Mouse (Mus musculus) embryo, embryonic 11.5 days (tissue): ENCODE measurements at regions not wholly inside any gene's neighbourhood (a gene's known extent, or its start where the extent isn't known, plus 50 kb on each side); places are given as distances from the start of the nearest gene placed in this dataset.
"Not testable (repeated sequence)": the region's sequence is repeated elsewhere in the genome, so short reads cannot be mapped to it uniquely, and the experiment has no call there.

Experiments
- DNase-seq: peaks from one replicate; pipeline ENCODE4 v3.0.0-alpha.2; 2012; ENCODE audit warnings: low read depth, low spot score

DNA sequence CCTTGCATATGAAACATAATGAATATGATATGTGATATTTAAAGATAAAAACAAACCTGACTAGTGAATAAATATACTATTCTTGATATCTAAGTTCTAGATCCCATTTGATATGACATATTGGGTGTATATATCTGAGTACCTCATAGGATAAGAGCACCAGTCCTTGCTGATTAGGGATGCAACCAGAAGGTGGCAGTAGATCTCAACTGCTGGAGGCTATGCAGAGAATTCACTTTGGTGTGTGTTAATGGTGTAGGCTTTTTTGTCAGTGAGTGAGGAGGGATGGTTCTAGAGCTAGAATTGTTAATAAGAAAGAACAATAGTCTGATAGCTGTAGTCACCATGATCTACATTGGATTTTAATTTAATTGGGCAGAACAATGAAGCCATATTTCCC, 639.6 kb downstream of the Dad1 start:
- no peak for DNase-seq

DNA sequence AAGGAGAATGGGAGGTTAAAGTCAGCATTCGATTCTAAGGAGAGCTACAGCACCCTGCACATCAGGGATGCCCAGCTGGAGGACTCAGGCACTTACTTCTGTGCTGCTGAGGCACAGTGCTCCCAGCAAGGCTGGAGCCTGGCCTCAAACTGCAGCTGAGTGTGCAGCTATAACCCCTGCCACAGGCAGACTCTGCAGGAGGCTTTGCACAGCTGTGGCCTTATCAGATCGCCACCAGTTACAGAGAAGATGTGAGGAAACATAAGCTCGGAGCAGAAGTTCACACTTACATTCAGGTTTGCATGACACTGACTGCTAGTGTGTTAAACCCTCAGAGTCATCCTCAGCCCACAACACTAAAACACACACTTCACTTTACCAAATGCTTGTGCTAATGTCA, 654.6 kb downstream of the Dad1 start:
- DNase-seq = not testable (repeated sequence)

DNA sequence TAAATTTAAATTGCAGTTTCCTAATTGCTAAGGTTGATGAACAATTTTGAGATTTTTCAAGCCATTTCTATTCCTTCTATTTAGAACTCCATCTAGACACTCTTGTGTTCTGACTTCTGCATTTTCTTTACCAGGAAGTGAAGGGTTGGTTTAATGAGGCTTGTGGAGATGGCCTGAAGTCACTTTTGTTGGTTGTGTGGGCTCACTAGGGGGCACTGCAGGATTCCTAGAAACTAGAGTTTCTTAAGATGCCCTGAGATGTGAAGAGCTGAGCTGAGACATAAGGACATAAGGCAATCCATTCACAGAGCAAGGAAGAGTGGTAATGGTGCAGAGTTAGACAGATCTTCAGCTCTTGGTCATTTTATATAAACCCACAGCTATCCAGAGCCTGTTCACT, 656.6 kb downstream of the Dad1 start:
- not testable (repeated sequence) for DNase-seq

DNA sequence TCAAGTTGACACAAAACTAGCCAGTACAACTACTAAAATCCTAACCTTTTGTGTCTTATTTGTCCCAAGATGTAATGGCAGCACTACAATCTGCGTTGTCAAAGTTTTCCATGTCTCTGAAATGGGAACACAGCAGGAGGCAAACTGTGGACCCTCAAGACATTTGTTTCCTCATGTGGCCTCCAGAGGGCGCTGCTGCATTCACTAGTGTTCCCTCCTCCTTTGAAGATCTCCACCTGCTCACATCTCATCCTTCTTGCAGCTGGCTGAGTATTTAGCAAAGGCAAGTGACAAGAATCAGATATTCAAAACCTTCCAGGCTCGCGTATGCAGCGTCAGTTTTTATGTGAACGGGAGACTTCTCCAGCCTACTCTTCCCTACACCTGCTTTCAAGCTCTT, 663.3 kb downstream of the Dad1 start:
- not testable (repeated sequence) for DNase-seq

DNA sequence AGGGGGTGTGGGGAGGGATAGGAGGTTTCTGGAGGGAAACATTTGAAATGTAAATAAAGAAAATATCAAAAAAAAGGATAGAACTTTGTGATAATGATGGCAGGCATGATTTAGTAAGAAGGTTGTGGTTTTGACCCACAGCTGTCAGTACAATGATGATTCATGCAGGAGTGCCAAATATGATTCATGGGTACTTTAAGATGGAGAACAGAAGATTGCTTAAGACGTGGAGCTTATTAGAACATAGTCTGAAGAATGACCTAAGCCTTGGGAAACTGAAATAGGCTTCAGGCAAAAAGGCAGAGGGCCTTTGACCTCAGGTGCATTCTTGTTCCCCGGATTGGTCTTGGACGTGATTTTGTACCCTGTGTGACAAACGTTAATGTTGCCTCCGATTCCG, 671.4 kb downstream of the Dad1 start:
- not testable (repeated sequence) for DNase-seq

DNA sequence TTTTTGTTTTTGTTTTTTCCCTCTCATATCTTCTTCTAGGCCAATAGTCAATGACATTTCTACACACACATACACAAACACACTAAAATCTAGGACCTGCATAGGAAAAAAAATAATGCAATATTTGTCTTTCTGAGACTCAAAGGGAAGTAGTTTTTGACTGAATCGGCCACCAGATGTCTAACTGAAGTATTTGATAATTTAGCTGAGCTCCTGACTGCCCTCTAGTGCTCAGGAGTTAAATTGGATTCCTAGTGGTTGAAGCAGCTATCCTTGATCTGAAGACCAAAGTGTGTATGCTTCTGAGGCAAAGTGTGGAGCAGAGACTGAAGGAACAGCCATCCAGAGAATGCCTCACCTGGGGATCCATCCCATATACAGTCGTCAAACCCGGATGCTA, 672.2 kb downstream of the Dad1 start:
- not testable (repeated sequence) for DNase-seq

DNA sequence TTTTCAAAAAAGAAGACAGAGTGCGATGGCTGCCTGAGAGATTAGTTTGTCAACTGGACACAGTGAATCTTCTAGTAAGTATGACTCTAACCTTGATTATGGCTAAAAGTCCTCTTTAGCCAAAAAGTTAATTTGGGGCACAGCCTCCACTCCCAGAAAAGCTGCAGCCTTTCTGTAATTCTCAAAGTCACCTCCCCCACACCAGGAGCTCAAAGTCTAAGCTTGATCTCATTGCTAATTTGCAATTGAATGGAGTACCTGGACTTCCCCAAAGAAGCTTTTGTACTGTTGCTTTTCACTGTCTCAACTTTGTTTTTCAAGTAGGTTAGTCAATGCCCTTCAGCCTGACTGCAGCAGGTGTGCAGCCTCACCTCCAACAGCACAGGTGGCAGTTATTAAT, 677.0 kb downstream of the Dad1 start:
- not testable (repeated sequence) for DNase-seq

DNA sequence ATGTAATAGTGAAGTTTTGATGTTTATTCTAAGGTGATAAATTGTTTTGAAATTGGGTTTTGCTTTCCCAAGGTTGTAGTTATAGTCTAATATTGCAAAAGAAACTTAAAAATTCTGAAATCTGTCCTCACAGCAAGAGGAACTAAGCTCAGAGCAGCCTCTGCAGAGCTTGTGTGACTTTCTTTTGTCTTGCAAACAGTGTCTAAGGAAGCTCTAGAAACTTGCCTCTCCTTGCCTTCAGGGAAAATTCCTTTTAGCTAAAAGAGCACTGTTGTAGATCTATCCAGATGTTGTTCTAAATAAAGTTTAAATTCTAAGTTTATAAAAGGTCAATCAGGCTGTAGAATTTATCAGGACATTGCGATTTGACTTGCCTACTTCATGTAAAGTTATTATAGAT, 681.2 kb downstream of the Dad1 start:
- DNase-seq = not testable (repeated sequence)

DNA sequence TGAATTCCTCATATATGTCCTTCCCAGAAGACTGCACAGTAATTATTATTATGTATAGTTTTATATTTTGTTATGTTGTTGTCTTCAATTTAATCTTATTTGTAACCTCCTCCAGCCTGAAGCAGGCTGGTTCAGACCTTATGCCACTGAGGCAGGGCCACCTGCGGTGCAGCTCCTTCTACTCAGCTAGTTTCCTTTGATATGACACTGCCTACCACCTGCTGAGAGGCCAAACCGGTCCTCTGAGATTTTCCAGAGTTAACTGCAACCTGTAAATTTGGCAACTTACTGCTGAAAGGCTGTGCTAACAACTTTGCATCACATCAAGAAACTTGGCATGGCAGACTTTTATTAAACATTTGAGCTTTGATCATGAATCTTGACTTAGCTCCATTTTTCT, 691.3 kb downstream of the Dad1 start:
- DNase-seq = no peak

DNA sequence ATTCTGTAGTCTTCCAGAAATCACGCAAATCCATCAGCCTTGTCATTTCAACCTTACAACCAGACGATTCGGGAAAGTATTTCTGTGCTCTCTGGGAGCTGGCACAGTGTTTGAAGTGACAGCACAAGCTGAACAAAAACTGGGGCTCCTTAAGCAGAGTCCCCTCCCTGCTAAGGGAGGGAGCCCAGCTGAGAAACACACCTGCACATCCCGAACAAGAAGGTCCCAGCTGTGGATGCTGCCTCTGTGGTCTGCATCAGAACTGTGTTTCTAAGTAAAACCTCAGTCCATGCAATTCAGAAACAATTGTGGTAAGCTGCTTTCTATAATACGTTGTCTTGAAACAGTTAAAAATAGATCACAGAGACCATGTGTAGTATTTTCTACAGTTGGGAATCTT, 693.8 kb downstream of the Dad1 start:
- DNase-seq = not testable (repeated sequence)

DNA sequence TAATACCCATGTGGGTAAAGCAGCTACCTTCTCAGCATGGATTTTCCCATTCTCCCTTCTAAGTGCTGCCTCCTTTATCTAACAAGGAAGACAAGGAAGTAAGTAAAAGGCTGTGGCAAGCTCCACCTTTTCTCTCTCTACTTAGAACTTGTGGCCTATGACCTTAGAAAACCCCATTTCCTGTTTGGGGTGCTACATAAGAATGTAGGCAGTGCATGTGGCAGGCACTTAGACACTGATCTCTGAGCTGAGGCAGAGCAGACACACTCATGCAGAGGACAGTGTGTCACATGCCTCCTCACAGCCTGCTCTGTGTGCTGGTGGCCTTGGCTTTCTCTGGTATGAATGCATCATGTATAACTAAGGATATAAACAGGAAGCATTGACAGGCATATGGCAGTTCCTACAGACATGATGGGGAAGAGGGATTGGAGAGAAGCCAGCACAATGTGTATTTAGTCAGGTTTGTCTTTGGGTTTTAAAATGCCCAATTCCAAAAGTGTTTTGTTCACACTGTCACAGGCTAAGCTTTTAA, 694.5 kb downstream of the Dad1 start:
- DNase-seq = not testable (repeated sequence)

DNA sequence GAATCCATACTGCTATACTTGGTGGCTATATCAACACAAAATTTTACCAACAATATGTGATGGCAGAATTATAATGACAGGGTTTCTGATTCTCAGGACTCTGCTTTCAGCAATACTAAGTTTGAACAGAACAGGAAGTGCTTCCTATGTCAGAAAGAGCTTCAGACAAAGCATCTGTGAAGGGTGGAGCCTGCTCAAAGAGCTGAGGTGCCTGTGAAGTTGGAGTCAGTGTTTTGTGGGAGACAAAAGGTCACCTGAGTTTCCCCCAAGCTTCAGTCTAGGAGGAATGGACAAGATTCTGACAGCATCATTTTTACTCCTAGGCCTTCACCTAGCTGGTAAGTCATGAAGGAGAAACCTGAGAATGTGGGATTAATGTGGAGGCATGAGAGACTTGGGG, 700.1 kb downstream of the Dad1 start:
- DNase-seq = no peak

DNA sequence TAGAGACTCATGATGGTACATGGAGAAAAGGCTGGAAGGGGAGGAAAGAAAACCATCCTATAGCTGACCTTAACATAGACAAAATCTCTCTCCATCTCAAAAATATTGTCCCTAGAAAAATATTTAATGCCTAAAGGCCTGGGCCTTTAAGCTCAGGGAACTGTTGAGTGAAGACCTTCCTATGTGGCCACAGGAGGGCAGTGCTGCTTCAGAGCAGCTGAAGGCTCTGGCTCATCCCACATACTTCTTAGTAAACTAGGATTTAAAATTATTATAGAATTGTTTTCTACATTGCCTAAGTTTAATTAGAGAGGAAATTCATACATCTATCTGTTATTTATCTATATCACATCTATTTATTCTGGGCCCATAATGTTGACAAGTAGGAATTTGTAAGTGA, 706.5 kb downstream of the Dad1 start:
- DNase-seq = not testable (repeated sequence)

DNA sequence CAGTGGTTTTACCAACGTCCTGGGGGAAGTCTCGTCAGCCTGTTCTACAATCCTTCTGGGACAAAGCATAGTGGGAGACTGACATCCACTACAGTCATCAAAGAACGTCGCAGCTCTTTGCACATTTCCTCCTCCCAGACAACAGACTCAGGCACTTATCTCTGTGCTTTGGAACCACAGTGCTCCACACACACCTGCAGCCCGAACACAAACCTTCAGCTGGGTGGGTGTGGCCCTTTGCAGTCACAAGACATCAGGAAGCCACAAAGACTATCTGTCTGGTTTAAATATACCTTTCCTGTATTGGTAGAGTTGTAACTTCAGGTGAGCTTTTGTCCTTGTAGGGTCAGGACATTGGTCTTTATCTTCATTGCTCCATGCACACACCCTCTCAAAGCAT, 708.6 kb downstream of the Dad1 start:
- DNase-seq = no peak

DNA sequence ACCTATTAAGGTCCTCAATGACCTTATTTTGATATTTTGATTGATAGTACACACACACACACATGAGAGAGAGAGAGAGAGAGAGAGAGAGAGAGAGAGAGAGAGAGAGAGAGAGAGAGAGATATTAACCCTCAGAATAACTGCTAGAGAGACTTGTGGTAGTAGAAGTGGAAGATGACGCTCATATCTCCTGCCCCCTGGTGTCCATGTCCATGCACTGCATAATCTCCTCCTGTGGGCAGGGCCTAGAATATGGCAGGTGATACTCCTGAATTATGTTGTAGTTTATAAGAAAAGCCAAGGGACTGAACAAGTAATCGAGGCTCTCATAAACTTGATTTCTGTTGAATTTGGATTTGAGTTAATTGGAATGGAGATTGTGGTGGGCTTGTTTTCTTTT, 712.3 kb downstream of the Dad1 start:
- not testable (repeated sequence) for DNase-seq

DNA sequence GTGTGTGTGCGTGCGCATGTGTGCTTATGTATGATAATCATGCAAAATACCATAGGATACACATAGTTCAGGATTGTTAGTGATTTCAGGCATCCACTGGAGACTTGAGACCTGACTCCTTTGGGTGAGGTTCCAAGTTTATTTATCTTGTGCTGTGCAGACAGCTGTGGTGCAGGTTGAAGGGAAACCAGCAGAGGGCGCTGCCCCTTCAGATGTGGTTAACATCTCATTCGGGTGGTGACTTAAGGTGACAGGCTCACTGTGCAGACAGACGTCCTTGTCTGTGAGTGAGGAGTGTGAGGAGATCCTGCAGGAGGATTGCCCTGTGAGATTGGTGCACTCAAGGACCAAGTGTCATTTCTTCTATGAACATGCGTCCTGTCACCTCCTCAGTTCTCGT, 716.0 kb downstream of the Dad1 start:
- DNase-seq = not testable (repeated sequence)

DNA sequence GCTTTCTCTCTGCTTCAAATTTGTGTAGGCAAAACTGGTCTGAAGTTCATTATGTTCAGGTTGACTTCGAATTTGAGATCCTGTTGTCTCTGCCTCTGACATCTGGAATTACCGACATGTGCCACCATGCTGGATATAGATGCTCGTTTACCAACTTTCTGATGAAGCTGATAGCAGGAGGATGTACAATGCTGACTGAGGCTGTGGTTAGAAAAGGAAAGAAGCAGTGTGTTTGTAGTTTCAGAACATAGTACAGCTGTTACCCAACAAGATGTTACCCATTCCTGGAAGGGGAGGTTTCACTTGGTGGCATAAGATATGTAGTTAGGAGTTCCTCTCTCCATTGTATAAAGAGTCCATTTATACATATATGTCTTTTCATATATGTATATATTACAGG, 730.5 kb downstream of the Dad1 start:
- DNase-seq = not testable (repeated sequence)

DNA sequence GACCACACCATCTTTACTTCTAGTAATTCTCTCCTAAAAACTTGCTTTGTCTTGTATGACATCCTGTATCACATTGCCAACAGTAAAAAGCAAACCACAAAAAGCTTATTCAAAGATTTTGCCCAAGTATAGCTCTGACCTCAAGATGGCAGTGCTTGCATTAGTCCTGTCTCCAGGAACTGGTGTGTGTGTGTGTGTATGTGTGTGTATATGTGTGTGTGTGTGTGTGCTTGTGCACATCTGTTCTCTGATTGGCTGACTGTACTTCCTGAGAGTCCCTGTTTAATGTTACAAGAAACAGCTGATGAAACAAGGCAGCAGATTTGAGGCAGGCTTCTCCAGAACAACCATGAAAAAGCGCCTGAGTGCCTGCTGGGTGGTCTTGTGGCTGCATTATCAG, 735.0 kb downstream of the Dad1 start:
- DNase-seq = not testable (repeated sequence)

DNA sequence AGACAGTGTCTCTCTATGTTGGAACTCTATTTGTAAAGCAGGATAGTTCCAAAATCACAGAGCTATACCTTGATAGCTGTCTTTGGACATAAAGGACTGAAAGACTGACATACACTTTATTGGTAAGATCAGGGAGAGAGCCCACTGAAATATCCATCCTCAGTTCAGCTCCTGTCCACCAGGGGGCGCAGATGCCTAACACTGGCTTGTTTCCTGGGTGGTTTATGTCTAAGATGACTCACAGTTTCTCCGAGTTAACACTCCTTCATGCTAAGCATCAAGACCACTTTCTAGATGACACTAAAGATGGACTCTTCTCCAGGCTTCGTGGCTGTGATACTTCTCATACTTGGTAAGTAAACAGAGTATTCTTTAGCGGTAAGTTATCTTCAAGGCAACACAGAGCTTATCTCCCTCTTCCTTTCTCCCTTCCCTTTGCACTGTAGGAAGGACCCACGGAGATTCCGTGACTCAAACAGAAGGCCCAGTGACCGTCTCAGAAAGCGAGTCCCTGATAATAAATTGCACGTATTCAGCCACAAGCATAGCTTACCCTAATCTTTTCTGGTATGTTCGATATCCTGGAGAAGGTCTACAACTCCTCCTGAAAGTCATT, 737.2 kb downstream of the Dad1 start:
- not testable (repeated sequence) for DNase-seq

DNA sequence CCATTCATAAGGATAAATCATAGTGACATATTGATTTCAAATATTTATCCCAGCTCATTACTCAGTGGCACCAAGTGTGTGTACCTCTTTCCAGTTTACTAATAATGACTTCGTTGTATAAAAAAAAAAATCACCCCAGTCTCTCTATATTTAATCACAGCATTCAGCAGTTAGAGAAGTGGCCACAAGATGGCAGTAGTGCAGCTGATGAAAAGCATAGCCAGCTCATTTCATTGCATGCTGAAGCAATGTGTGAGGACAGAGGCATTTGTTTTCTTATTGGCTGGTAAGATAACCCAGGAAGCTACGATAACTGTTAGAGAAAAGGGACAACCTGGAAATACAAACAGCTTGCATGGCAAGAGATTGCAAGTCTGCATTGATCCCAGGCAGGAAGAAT, 748.5 kb downstream of the Dad1 start:
- not testable (repeated sequence) for DNase-seq

DNA sequence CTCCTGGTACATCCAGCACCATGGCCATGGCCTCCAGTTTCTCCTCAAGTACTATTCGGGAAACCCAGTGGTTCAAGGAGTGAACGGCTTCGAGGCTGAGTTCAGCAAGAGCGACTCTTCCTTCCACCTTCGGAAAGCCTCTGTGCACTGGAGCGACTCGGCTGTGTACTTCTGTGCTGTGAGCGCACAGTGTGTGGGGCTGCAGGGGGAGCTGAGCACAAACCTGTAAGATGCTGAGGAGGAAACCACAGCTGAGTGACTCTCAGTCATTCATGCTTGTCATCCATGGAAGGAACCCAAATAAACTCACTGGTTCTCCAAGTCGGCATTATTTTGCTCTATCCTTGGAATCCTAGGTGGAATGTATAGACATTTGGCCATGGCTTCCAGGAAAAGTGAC, 765.5 kb downstream of the Dad1 start:
- DNase-seq = not testable (repeated sequence)

DNA sequence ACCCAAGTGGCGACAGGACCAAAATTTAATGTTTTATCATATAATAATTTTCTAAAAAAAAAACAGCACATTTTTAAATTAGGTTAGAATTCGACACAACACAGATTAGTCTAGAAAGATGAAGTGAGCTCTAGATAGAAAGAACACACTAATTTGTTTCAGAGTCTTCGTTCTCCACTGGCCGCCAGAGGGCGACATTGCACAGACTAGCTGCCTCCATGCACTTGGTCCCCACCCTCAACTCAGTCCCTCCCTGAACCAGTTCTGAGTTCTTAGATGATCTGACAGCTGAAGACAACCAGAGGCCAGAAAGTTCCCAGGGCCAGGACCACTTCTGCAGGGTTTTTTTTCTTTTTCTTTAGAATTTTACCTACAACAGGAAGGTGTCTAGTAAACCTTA, 766.3 kb downstream of the Dad1 start:
- DNase-seq = not testable (repeated sequence)

DNA sequence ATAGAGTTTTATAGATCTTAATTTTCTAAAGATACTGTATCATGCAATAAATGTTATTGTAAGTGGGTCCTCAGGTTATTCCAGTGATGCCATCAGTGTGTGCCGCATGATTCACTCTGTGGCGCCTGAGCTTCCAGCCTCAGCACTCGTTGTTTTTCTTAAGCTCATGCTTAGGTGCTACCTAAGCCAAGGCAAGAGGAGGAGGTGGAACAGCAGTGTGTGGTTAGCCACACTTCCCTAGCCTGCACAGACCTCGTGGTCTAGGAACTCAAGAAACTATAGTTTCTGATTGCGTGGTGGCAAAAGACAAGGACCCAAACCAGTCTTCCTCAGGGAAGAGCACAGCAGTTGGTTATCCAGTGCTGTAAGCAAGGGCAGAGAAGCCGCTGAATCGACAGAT, 779.7 kb downstream of the Dad1 start:
- not testable (repeated sequence) for DNase-seq

DNA sequence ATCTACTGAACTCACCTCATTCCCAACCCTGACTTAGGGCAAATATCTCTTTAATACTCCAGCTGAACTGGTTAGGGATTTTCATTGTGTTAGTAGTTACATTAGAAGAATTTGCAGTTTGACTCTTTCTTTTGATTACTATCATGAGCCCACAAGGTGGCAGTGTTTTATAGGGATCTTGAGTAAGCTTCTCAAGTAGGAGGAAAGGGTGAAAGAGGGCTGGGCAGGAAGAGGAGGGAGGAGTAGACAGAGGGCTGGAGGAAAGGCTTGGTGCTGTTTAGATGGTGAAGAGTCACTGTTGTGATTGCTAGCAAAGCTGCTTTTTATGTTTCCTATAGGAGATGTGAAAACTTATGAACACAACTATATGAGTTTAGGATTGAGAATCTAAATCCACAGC, 793.1 kb downstream of the Dad1 start:
- not testable (repeated sequence) for DNase-seq
